25 mouse cellular contexts compared by ENCODE assay signal in the genomic region with DNA sequence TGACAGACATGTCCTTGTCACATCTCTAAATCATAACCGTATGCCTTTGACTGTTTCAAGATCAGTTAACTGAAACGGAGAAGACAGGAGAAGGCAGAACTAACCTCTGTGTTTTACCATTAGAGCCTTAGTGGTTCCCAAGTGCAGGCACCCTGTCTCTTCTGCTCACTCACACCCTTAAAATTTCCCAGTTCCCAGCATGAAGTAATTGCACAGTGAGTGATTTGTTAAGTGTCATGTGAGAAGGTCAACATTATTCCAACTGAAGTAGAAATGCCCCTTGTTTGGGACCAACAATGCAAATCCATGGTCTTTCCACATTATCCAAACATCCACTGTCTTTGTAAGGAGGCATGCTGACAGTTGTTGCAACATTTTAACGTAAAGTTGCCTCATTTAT.
DNase-seq lines count a peak whose midpoint lies in the region; ATAC-seq and TF ChIP-seq lines count a peak whose summit lies in the region.
"Had no signal": no experiment of that assay in that cellular context is flagged by ENCODE, and none has a peak within 500 bp of the region (broad histone marks: within the 10 kb centered on the region; RNA-seq: fewer than 3 reads in every experiment).

No protein-coding gene starts in this region.

- peak; percentile 75 for ATAC-seq in lung, embryonic 14.5 days (ENCODE audit: insufficient read depth)
- peak; percentile 75 for ATAC-seq in lung, postnatal 0 days
- peak; percentile 70 for ATAC-seq in limb, embryonic 11.5 days (ENCODE audit: insufficient number of reproducible peaks, low FRiP score, low TSS enrichment, low read depth)
- ATAC-seq: forebrain, embryonic 15.5 days; Patski had no signal

- peak; percentile 77 for DNase-seq in lung, embryonic 14.5 days
- no peak for DNase-seq in lung, postnatal 4 days
- DNase-seq in lung, postnatal 0 days (ENCODE audit: low spot score), result peak; percentile 65
- no peak for DNase-seq in lung, adult 2 months
- DNase-seq in forelimb bud, embryonic 11.5 days (ENCODE audit: low read depth, low spot score), result peak; percentile 80
- DNase-seq in limb, embryonic 11.5 days (ENCODE audit: low spot score), result peak; percentile 31
- DNase-seq in urinary bladder, adult 18-20 months (ENCODE audit: low spot score in 2 of 2), result no peak
- no peak for DNase-seq in kidney, adult 9 months
- DNase-seq: adrenal gland, adult 2 months; adrenal gland, postnatal 14 days; cerebellum, adult 11-12 months; cerebellum, adult 8-10 months; cerebellum, postnatal 36 days; embryo, embryonic 11 days; gastrocnemius, postnatal 14 days; heart, adult 11 months had no signal

- no peak overlapping the region for H3K9ac ChIP-seq in lung, embryonic 14.5 days
- H3K9ac ChIP-seq in lung, postnatal 0 days (replicated peaks; ENCODE audit: low read depth), result no peak overlapping the region
- no peak overlapping the region for H3K9ac ChIP-seq in limb, embryonic 11.5 days (ENCODE audit: low read length)
- H3K9ac ChIP-seq: embryonic facial prominence, embryonic 13.5 days; forebrain, embryonic 12.5 days; forebrain, embryonic 15.5 days; hindbrain, embryonic 12.5 days; hindbrain, embryonic 15.5 days had no signal

- no peak for TF ChIP-seq EP300 in lung, postnatal 0 days (IDR thresholded peaks at IDR 0.05)

- TF ChIP-seq POLR2A in lung, adult 2 months (IDR thresholded peaks at IDR 0.05; ENCODE audit: borderline replicate concordance, extremely low read depth, low read depth, low read length), result no peak

- H3K9me3 ChIP-seq in lung, embryonic 14.5 days (ENCODE audit: low read depth, low read length), result no peaks in the 10 kb centered on the region
- H3K9me3 ChIP-seq in lung, postnatal 0 days (ENCODE audit: low read length), result no peaks in the 10 kb centered on the region
- no peaks in the 10 kb centered on the region for H3K9me3 ChIP-seq in limb, embryonic 11.5 days (ENCODE audit: control insufficient read depth, low read length)
- H3K9me3 ChIP-seq: embryonic facial prominence, embryonic 10.5 days; embryonic facial prominence, embryonic 13.5 days; forebrain, embryonic 12.5 days; forebrain, embryonic 15.5 days; hindbrain, embryonic 12.5 days; hindbrain, embryonic 15.5 days had no signal

- no peak overlapping the region for H3K4me2 ChIP-seq in lung, embryonic 14.5 days
- H3K4me2 ChIP-seq in lung, postnatal 0 days (replicated peaks; ENCODE audit: low read depth, low read length), result no peak overlapping the region
- no peak overlapping the region for H3K4me2 ChIP-seq in limb, embryonic 11.5 days (ENCODE audit: low read depth, severe bottlenecking)
- H3K4me2 ChIP-seq: embryonic facial prominence, embryonic 13.5 days; forebrain, embryonic 12.5 days; forebrain, embryonic 15.5 days; heart, embryonic 11.5 days; hindbrain, embryonic 12.5 days; hindbrain, embryonic 15.5 days had no signal

- TF ChIP-seq CTCF in lung, embryonic 14.5 days (IDR thresholded peaks at IDR 0.05; ENCODE audit: low read depth), result no peak
- TF ChIP-seq CTCF in lung, postnatal 0 days (IDR thresholded peaks at IDR 0.05), result no peak
- no peak for TF ChIP-seq CTCF in lung, adult 2 months (IDR thresholded peaks at IDR 0.05; ENCODE audit: insufficient read depth, low read length)

- no peaks in the 10 kb centered on the region for H3K36me3 ChIP-seq in lung, embryonic 14.5 days (ENCODE audit: insufficient read depth)
- H3K36me3 ChIP-seq in lung, postnatal 0 days (ENCODE audit: insufficient read depth, low read length), result no peaks in the 10 kb centered on the region
- no peaks in the 10 kb centered on the region for H3K36me3 ChIP-seq in limb, embryonic 11.5 days (ENCODE audit: control insufficient read depth, insufficient read depth, low read length)
- H3K36me3 ChIP-seq: embryonic facial prominence, embryonic 10.5 days; embryonic facial prominence, embryonic 13.5 days; forebrain, embryonic 12.5 days; forebrain, embryonic 15.5 days; hindbrain, embryonic 12.5 days; hindbrain, embryonic 15.5 days had no signal

- WGBS in lung, embryonic 14.5 days, result 29% methylated on average over 3 of the region's 3 CpGs
- WGBS in lung, postnatal 0 days, result 45% methylated on average over 3 of the region's 3 CpGs
- WGBS in lung, adult 2 months, result 47% methylated on average over 3 of the region's 3 CpGs
- WGBS in limb, embryonic 11.5 days, result 24% methylated on average over 3 of the region's 3 CpGs

- no peaks in the 10 kb centered on the region for H3K27me3 ChIP-seq in lung, embryonic 14.5 days (ENCODE audit: insufficient read depth, low read length)
- H3K27me3 ChIP-seq in lung, postnatal 0 days (replicated peaks; ENCODE audit: insufficient read depth, low read length), result no peaks in the 10 kb centered on the region
- H3K27me3 ChIP-seq in limb, embryonic 11.5 days (ENCODE audit: control insufficient read depth, insufficient read depth, low read length), result no peaks in the 10 kb centered on the region
- H3K27me3 ChIP-seq: embryonic facial prominence, embryonic 13.5 days; forebrain, embryonic 12.5 days; forebrain, embryonic 15.5 days; hindbrain, embryonic 12.5 days; hindbrain, embryonic 15.5 days; Patski had no signal

- no peaks in the 10 kb centered on the region for H3K4me1 ChIP-seq in lung, embryonic 14.5 days (ENCODE audit: insufficient read depth)
- no peaks in the 10 kb centered on the region for H3K4me1 ChIP-seq in lung, postnatal 0 days (ENCODE audit: insufficient read depth, low read depth, low read length)
- no peaks in the 10 kb centered on the region for H3K4me1 ChIP-seq in lung, adult 2 months (ENCODE audit: control insufficient read depth, insufficient read depth, low read length)
- no peaks in the 10 kb centered on the region for H3K4me1 ChIP-seq in limb, embryonic 11.5 days (ENCODE audit: control insufficient read depth, insufficient read depth, low read length)
- H3K4me1 ChIP-seq: embryonic facial prominence, embryonic 10.5 days; forebrain, embryonic 12.5 days; forebrain, embryonic 15.5 days; hindbrain, embryonic 12.5 days; hindbrain, embryonic 15.5 days had no signal

- no peak overlapping the region for H3K4me3 ChIP-seq in lung, embryonic 14.5 days (ENCODE audit: low read depth, low read length)
- no peak overlapping the region for H3K4me3 ChIP-seq in lung, postnatal 0 days (ENCODE audit: low read depth, low read length)
- H3K4me3 ChIP-seq in lung, adult 2 months (replicated peaks; ENCODE audit: extremely low read depth, low read depth, low read length), result no peak overlapping the region
- H3K4me3 ChIP-seq in limb, embryonic 11.5 days (ENCODE audit: low read depth, low read length), result no peak overlapping the region
- H3K4me3 ChIP-seq: embryonic facial prominence, embryonic 10.5 days; embryonic facial prominence, embryonic 13.5 days; erythroblast, embryonic 14.5 days; forebrain, embryonic 12.5 days; forebrain, embryonic 15.5 days; hindbrain, embryonic 12.5 days; hindbrain, embryonic 15.5 days had no signal

- H3K27ac ChIP-seq in lung, embryonic 14.5 days (ENCODE audit: low read depth), result no peak overlapping the region; the same call in 1 of the 2 replicates
- no peak overlapping the region for H3K27ac ChIP-seq in lung, postnatal 0 days (ENCODE audit: low read length)
- no peak overlapping the region for H3K27ac ChIP-seq in limb, embryonic 11.5 days (replicated peaks; ENCODE audit: low read depth, low read length)
- H3K27ac ChIP-seq: embryonic facial prominence, embryonic 10.5 days; embryonic facial prominence, embryonic 13.5 days; forebrain, embryonic 12.5 days; forebrain, embryonic 15.5 days; hindbrain, embryonic 12.5 days; hindbrain, embryonic 15.5 days had no signal

Comparison
In these comparisons a context has a peak if more than half of its experiments do, and no peak if none do; other contexts are left out.
1. DNase-seq: peak in lung, embryonic 14.5 days (single experiment), lung, postnatal 0 days (single experiment), forelimb bud, embryonic 11.5 days (single experiment) and limb, embryonic 11.5 days (single experiment); none in lung, postnatal 4 days (0 of 2), lung, adult 2 months (single experiment), urinary bladder, adult 18-20 months (0 of 2) and kidney, adult 9 months (single experiment).
2. Peak in every context shown above with its lines, with median percentiles within 50 percentile points of each other: ATAC-seq.